Mouse (Mus musculus) neural tube, embryonic 12.5 days (tissue): Measurements from ENCODE around the gene E130114P18Rik. TPM values are rescaled to one million over a fixed set of nuclear protein-coding genes. Genes with fewer than 3 reads are reported as not detected.

Experiments
- ATAC-seq: fragments of 200-750 bp; cut with Nextera tagmentation; 2 replicates; pipeline ENCODE4 v1.8.0; 2017; ENCODE audit warnings: low read depth, mild to moderate bottlenecking, moderate TSS enrichment, moderate library complexity; ENCODE audit not compliant: low FRiP score
- H3K27ac ChIP-seq: fragments of 300-500 bp; sonication (generic); 2 replicates; pipeline ENCODE4 v1.5.1; 2016
- H3K27me3 ChIP-seq: fragments of 300-500 bp; sonication (generic); replicated peaks from 2 replicates; pipeline ENCODE4 v1.6.1; 2016; ENCODE audit warnings: mild to moderate bottlenecking
- H3K36me3 ChIP-seq: fragments of 300-500 bp; sonication (generic); 2 replicates; pipeline ENCODE4 v1.6.1; 2016; ENCODE audit warnings: mild to moderate bottlenecking
- H3K4me1 ChIP-seq: fragments of 300-500 bp; sonication (generic); 2 replicates; pipeline ENCODE4 v1.6.1; 2016
- H3K4me2 ChIP-seq: fragments of 300-500 bp; sonication (generic); replicated peaks from 2 replicates; pipeline ENCODE4 v1.6.1; 2016; ENCODE audit warnings: mild to moderate bottlenecking
- H3K4me3 ChIP-seq: fragments of 300-500 bp; sonication (generic); 2 replicates; pipeline ENCODE4 v1.5.1; 2016
- H3K9ac ChIP-seq: fragments of 300-500 bp; sonication (generic); 2 replicates; pipeline ENCODE4 v1.6.1; 2016; ENCODE audit warnings: mild to moderate bottlenecking
- H3K9me3 ChIP-seq: fragments of 300-500 bp; sonication (generic); 2 replicates; pipeline ENCODE4 v1.6.1; 2016; ENCODE audit warnings: mild to moderate bottlenecking
- WGBS: fragments of 180-500 bp; shearing (Covaris S2); methylation state at CpG from one replicate; pipeline ENCODE4 v1.1.7; 2016; 5-methylcytosine and 5-hydroxymethylcytosine counted together
- polyA plus RNA-seq: library from polyadenylated mRNA; unstranded; fragments of >200 nt; fragmentation: Nextera tagmentation; extraction: Ambion mirVana; gene quantifications from 2 replicates; pipeline ENCODE4 v1.2.1, GENCODE M21; 2016

The E130114P18Rik gene
- polyA plus RNA-seq, 1 experiment from 2014 or later: 20.4 TPM

DNA sequence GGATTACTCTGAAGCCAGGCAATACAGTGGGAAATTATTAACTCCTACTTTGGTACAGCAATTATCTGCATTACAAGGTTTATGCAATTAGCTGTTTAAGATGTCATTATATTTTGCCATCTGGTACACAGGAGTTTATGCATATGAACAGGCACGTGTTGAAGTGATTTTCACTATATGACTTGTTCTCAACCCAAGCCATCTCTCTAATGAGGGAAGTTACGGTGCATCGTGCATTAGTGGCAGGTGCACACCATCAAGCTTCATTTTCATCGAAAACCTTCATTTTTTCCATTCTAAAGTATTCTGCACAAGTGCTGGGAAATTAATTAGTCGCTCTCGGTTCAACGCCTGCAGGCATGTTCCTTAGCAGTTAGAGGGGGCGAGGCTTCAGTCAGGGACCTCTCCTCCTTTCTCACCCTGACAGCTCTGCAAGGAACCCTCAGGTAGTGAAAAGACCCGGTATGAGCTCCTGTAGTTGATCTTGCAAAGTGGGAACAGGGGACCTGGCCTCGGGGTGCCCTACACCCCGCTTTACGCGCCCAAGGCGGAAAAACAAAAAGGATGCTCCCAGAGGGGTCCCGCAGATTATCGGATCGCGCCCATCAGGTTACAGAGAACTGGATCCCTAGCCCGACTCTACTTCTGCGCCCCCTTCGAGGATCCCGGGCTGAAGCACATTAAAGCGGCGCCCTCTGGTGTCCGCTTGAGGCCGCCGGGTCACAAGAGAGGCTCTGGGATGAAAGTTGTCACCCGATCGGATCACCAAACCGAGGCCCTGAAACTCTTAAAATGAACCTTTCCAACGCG lies 32.4 kb downstream of the E130114P18Rik start:
- Histone ChIP-seq H3K4me3 (peak overlapping the region; percentile 34), H3K9ac (peak overlapping the region; percentile 42; the same call in 1 of the 2 replicates), H3K9me3 (no peaks in the 10 kb centered on the region), H3K4me2 (peak overlapping the region; percentile 66), H3K36me3 (no peaks in the 10 kb centered on the region), H3K27ac (no peak overlapping the region), H3K27me3 (no peaks in the 10 kb centered on the region), H3K4me1 (peaks cover 10% of the 10 kb centered on the region)
- 8% methylated on average over 32 of the region's 32 CpGs for WGBS
- peak; percentile 80 for ATAC-seq

DNA sequence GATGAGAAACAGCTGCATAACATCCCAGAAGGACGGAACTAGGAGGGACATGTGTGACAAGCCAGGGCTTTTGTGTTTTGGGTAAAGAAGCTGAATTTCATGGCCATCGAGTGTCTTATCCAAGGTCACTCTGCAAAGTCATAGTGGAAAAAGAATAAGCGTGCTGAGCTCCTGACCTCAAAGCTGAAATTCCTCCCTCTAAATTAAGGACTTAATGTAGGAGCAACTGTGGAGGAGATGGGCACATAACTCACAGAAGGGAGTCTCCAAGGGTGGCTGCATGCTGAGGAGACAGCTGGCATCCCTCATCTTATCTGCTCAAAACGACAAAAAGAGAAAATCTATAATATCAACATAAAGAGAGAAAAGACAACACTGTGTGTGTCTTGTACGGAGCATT lies 33.9 kb downstream of the E130114P18Rik start:
- no peak overlapping the region for H3K9ac ChIP-seq
- peaks cover 10% of the 10 kb centered on the region for H3K4me1 ChIP-seq
- no peak for ATAC-seq
- no peaks in the 10 kb centered on the region for H3K36me3 ChIP-seq
- no peak overlapping the region for H3K27ac ChIP-seq
- H3K4me3 ChIP-seq: no peak overlapping the region
- no peak overlapping the region for H3K4me2 ChIP-seq
- no peaks in the 10 kb centered on the region for H3K9me3 ChIP-seq
- no peaks in the 10 kb centered on the region for H3K27me3 ChIP-seq
- WGBS: 71% methylated on average over 5 of the region's 5 CpGs

DNA sequence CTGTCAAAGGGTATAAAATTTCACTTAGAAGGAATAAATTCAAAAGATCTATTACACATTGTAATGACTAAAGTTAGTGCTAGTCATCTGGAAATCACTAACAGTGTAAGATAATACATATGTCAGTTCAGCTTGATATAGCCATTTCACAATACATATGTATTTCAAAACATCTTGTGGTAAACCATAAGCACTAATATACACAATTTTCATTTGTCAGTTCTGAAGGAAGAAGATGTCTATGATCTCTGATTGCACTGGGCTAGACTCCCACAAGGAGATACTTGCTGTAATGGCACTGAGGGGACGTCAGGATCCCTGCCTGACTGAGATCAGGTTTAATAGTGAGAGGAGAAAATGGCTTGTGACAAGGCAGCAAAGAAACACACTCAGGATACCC lies 44.5 kb downstream of the E130114P18Rik start:
- no peak for ATAC-seq
- Histone ChIP-seq H3K27me3 (no peaks in the 10 kb centered on the region), H3K36me3 (no peaks in the 10 kb centered on the region), H3K9ac (no peak overlapping the region), H3K27ac (no peak overlapping the region), H3K9me3 (no peaks in the 10 kb centered on the region), H3K4me3 (no peak overlapping the region), H3K4me1 (no peaks in the 10 kb centered on the region), H3K4me2 (no peak overlapping the region)
- WGBS: 64% methylated on average over 1 of the region's 1 CpGs

DNA sequence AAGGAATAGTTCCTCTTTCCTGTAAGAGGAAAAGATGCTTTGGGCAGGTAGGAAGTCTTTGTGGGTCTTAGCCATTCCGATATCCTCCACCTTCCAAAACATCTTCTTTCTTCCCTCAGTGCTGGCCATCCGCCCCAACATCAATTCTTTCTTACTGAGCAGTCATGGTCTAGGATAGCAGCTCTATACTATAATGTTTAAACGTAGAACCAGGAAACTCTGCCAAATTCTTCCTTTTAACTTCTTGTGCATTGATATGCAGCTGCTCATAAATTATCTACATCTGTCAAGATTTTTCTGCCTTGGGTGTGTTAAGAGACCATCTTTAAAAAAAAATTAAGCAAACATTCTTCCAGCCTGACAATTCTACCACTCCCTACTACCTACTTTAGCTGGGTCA lies 47.5 kb downstream of the E130114P18Rik start:
- H3K9ac ChIP-seq: no peak overlapping the region
- no peak overlapping the region for H3K4me2 ChIP-seq
- no peaks in the 10 kb centered on the region for H3K9me3 ChIP-seq
- 87% methylated on average over 3 of the region's 3 CpGs for WGBS
- no peaks in the 10 kb centered on the region for H3K27me3 ChIP-seq
- no peaks in the 10 kb centered on the region for H3K36me3 ChIP-seq
- no peaks in the 10 kb centered on the region for H3K4me1 ChIP-seq
- H3K27ac ChIP-seq: no peak overlapping the region
- H3K4me3 ChIP-seq: no peak overlapping the region
- ATAC-seq: no peak

DNA sequence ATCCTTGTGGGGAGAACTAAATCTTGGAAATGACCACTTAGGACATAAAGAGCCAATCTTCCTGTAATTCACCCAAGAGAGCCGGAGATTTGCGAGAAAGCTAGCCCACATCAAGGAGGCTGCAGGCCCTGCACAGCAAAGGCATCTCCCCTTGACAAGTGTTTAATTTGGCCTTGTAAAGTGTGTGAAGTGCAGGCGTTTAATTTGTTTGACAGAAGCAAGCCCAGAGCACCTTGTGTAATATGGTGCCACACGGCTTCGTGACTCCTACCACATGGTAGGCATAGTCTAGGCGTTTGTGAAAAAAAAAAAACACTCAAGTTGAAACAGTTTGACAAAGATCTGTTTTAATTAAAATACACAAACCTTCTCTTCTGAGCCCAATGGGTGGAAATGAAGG lies 47.9 kb downstream of the E130114P18Rik start:
- ATAC-seq: no peak
- 65% methylated on average over 6 of the region's 6 CpGs for WGBS

DNA sequence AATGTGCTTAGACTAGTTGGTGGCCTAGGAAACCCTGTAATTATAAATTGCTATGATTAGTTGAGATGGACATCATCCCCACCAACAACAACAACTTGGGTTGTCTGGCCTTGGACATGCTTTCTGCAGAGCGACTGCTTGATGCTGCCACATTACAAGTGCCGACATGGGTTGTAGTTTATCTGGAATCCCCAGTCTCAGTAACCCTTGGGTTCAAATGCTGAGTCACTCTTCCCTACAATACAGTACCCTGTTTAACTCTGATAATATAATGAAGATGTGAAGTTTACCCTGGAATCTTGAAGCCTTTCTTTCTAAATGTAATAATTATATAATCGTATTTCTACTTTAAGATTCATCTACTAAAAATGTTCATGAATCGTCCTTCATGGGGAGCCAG lies 49.4 kb downstream of the E130114P18Rik start:
- ATAC-seq: no peak
- H3K9ac ChIP-seq: no peak overlapping the region
- no peaks in the 10 kb centered on the region for H3K27me3 ChIP-seq
- H3K4me1 ChIP-seq: no peaks in the 10 kb centered on the region
- no peaks in the 10 kb centered on the region for H3K36me3 ChIP-seq
- no peaks in the 10 kb centered on the region for H3K9me3 ChIP-seq
- H3K4me3 ChIP-seq: no peak overlapping the region
- 99% methylated on average over 4 of the region's 4 CpGs for WGBS
- H3K27ac ChIP-seq: no peak overlapping the region
- H3K4me2 ChIP-seq: no peak overlapping the region

More for the DNA sequence above, 47.9 kb downstream of the E130114P18Rik start:
- Histone ChIP-seq H3K4me2 (no peak overlapping the region), H3K9me3 (no peaks in the 10 kb centered on the region), H3K9ac (no peak overlapping the region), H3K4me1 (no peaks in the 10 kb centered on the region), H3K4me3 (no peak overlapping the region), H3K27me3 (no peaks in the 10 kb centered on the region), H3K27ac (no peak overlapping the region), H3K36me3 (no peaks in the 10 kb centered on the region)

DNA sequence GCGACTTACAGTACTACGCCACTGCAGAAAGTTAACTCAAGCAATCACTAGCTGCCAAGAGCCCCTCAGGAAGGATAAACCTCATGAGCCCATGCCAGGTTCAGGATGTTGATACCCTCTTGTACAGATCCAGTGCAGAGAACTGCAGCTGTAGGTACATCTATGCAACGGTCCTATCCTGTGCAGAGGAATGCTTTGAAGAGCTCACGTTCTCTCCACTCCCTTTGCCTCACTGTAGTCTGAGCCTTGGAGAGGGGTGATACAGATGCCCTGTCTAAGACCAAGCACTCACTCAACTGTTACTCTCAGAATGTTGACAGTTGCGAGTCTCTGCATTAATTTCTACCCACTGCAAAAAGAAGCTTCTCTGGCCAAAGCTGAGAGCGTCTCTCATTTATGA lies 54.5 kb downstream of the E130114P18Rik start:
- 89% methylated on average over 6 of the region's 6 CpGs for WGBS
- Histone ChIP-seq H3K27ac (no peak overlapping the region), H3K4me1 (no peaks in the 10 kb centered on the region), H3K9me3 (no peaks in the 10 kb centered on the region), H3K27me3 (no peaks in the 10 kb centered on the region), H3K36me3 (no peaks in the 10 kb centered on the region), H3K4me3 (no peak overlapping the region), H3K4me2 (no peak overlapping the region), H3K9ac (no peak overlapping the region)
- ATAC-seq: no peak

DNA sequence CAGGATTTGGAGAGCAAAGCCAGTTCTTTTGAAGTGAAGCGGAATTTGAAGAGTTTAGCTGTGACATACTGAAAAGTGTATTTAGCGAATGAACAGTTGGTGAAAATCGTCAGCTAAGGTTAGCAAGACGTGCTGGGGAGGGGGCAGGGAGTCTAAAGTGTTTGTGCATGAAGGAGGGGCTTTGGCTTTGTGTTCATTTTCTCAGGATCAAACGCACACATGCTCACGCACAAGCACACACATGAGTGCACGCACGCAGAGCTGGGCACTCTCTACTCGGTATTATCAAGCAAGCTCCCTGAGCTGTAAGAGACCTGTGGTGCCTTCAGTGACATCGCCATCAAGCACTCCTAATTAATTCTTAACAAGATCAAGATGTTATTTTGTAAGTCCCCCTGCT lies 55.2 kb downstream of the E130114P18Rik start:
- Histone ChIP-seq H3K27me3 (no peaks in the 10 kb centered on the region), H3K4me2 (no peak overlapping the region), H3K4me1 (no peaks in the 10 kb centered on the region), H3K4me3 (no peak overlapping the region), H3K27ac (no peak overlapping the region), H3K9ac (no peak overlapping the region), H3K36me3 (no peaks in the 10 kb centered on the region), H3K9me3 (no peaks in the 10 kb centered on the region)
- no peak for ATAC-seq
- WGBS: 70% methylated on average over 10 of the region's 10 CpGs

DNA sequence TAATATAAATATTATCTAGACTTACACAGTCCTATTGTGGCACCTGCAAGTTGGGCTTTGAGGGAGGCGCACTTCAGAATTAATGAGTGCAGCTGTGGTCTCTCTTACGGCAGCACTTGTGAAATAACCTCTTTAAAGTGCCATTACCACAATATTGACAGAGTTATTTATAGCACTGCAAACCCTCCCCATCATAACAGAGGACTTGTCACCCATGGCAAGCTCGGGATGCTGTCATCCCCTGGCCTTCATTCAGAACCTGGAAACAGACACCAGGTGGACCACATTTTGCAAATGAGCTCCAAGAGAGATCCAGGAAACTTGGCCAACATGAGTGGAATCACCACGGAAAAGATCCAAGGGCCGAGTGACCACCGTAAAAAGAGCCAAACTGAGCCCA lies 63.3 kb downstream of the E130114P18Rik start:
- Histone ChIP-seq H3K27me3 (no peaks in the 10 kb centered on the region), H3K36me3 (no peaks in the 10 kb centered on the region), H3K9ac (no peak overlapping the region), H3K4me1 (peaks cover 9% of the 10 kb centered on the region), H3K4me2 (no peak overlapping the region), H3K9me3 (no peaks in the 10 kb centered on the region), H3K27ac (no peak overlapping the region), H3K4me3 (no peak overlapping the region)
- ATAC-seq: no peak
- WGBS: 71% methylated on average over 6 of the region's 6 CpGs

DNA sequence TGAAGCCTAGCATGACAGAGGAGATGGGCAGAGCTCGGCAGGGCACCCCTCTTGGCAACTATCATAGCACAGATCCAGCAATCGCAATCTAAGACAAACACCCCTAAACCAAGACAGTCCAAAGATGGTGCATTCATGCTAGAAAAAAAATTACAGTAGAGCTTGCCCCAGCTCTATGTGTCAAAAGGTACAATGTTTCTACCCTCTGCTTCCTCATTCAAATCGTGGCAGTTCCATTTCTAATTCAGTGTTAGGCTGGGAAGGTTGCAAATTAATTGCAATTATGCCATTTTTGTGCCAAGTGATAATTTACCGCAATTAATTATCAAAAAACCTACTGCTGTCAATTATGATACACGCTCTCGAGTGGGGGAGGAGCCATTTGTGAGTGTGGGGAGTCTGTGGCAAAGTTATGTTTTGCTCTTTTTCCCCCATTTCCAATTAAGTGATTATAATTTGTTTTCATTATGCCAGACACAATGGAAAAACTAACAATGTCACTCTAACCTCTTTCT lies 63.7 kb downstream of the E130114P18Rik start:
- no peak for ATAC-seq
- Histone ChIP-seq H3K27me3 (no peaks in the 10 kb centered on the region), H3K4me3 (no peak overlapping the region), H3K36me3 (no peaks in the 10 kb centered on the region), H3K4me1 (peaks cover 9% of the 10 kb centered on the region), H3K9me3 (no peaks in the 10 kb centered on the region), H3K27ac (no peak overlapping the region), H3K9ac (no peak overlapping the region), H3K4me2 (no peak overlapping the region)
- WGBS: 87% methylated on average over 6 of the region's 6 CpGs

DNA sequence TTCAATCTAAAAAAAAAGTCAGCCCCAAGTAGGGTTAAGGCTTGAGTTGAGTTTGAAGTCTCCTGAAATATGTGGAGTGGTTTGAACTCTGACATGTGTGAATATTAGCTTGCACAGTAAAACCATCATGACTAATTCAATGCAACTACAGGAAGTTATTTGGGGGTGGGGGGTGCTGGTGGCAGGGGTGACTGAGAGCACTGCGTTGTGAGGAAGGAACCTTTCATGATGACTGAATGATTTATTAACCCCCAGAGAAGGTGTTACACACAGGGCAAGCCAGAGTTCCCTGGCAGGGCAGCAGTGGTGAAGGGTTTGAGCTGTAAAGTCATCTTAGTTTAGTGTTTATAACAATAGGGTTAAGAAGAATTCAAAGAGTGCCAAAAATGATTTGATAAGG lies 65.3 kb downstream of the E130114P18Rik start:
- no peak overlapping the region for H3K27ac ChIP-seq
- no peak overlapping the region for H3K9ac ChIP-seq
- H3K4me3 ChIP-seq: no peak overlapping the region
- ATAC-seq: no peak
- no peaks in the 10 kb centered on the region for H3K36me3 ChIP-seq
- H3K9me3 ChIP-seq: no peaks in the 10 kb centered on the region
- WGBS: 2% methylated on average over 1 of the region's 1 CpGs
- H3K4me2 ChIP-seq: no peak overlapping the region
- peaks cover 12% of the 10 kb centered on the region for H3K4me1 ChIP-seq
- H3K27me3 ChIP-seq: no peaks in the 10 kb centered on the region

DNA sequence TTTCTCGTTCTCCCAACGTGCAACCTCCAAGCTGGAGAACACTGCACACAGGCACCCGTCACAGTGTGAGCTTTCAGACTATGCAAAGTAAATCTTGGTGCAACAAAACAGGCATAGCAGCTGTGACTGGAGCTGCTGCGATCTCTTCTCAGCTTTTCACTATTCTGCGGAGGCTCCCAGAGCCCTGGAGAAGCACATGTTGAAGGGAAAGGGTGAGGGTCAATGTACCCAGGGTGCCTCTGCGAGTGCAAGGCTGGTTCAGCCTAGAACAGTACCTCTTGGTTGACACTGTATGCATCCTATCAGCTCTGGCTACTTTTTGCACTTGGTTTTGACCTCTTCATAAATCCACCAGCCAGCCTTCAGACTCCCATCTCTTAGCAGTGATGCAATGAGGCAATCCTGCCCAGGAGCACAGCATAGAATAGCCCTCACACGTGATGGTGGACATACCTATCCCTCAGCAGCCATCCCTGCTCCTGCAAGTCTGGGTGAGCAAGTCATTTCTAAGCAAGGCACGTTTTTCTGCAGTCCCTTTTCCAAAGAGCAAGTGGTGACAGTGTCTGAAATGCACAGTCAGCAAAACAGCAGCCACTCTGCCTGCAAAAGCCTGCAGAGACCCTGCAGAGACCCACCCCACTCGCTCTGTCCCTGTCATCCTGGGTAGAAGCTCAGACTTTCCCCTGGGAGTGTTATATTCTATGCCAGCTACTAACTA lies 67.7 kb downstream of the E130114P18Rik start:
- Histone ChIP-seq H3K4me3 (no peak overlapping the region), H3K36me3 (no peaks in the 10 kb centered on the region), H3K9ac (no peak overlapping the region), H3K27me3 (no peaks in the 10 kb centered on the region), H3K4me2 (0 out of 2 replicates have a peak overlapping the region, but pooled peaks have one; percentile 18), H3K9me3 (no peaks in the 10 kb centered on the region), H3K27ac (no peak overlapping the region), H3K4me1 (peaks cover 15% of the 10 kb centered on the region)
- peak; percentile 54 for ATAC-seq
- WGBS: 33% methylated on average over 9 of the region's 9 CpGs
